Mouse (Mus musculus): Measurements from ENCODE around the gene Bcl2l10.
"Not testable (repeated sequence)": the region's sequence is repeated elsewhere in the genome, so short reads cannot be mapped to it uniquely, and the experiment has no call there.

The Bcl2l10 gene

GRCm38 (mm10) chr9:75342433-75342832, 5.1 kb upstream of the Bcl2l10 start:
- CTCF ChIA-PET, result no interaction called here

DNA sequence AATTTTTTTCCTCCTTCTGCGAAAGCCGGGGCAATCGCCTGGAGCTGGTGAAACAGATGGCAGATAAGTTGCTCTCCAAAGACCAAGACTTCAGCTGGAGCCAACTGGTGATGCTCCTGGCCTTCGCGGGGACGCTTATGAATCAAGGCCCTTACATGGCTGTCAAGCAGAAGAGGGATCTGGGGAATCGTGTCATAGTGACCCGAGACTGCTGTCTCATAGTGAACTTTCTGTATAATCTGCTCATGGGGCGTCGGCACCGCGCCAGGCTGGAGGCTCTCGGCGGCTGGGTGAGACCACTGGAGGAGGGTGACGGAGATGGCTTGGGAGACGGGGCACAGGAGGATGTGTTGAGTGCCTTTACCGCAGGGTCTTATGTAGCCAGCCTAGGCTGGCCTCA, 508 bp downstream of the Bcl2l10 start:
- CTCF ChIA-PET, result no interaction called here

DNA sequence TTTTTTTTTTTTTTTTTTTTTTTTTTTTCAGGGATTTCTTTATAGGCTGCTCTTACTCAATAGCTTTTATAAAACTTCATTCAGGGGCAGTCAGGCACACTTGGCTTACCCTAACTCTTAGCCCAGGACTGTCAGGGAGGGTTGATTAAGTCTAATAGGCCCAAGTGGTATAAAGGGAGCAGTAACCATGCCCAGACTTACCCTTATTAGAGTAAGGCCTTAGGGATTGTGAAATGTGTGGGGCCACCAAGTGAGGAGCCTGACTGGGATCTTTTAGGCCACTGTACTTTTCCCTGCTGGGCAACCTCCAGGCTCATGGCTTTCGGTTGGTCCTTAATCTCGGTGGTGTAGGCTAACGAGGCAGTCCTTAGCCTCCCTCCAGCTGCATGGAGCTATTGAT, 1.1 kb downstream of the Bcl2l10 start:
- CTCF ChIA-PET, result interaction anchor here (0.6 kb wide), 1 partner anchor 88 kb away, joined by 3 read pairs; no protein-coding TSS in a partner anchor

DNA sequence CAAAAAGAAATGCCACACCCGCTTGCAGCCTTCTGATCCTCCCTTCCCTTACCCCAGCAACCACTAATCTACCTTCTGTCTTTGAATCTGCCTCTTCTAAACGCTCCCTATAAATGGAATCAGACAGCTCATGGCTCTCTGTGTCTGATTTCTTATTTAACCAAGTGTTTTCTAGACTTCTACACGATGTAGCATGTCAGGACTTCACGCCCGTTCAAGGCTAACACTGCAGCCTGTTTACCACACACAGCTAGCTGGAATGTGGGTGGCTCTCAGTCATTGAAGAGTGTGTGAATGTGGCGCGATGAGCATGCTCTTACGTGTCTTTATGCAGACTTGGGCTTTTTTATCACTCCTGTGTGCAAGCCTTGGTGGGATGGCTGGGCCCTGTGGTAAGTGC, 5.5 kb downstream of the Bcl2l10 start:
- CTCF ChIA-PET, result interaction anchor here (0.6 kb wide), 1 partner anchor 925 kb away, joined by 4 read pairs; no protein-coding TSS in a partner anchor

GRCm38 (mm10) chr9:75355783-75356182, 8.2 kb downstream of the Bcl2l10 start:
- CTCF ChIA-PET, result no interaction called here

DNA sequence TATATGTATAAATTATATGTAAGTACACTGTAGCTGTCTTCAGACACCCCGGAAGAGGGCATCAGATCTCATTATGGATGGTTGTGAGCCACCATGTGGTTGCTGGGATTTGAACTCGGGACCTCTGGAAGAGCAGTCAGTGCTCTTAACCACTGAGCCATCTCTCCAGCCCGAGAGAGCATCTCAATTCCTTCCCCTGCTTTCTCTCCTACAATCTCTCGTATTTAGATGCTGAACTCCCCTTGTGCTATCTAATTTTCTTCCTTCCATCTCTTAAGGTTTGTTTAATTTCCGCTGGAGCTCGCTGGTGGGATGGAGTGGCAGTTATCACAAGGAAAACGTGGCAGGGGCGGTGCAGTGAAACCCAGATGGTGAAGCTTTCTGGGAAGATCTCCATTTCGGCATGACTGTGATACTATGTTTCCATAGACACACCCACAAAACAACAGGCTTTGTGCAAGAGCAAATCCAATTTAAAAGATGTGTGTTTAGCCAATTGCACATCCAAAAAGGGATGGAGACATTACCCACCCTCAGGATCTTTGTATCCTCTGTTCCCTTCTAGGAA, 9.6 kb downstream of the Bcl2l10 start:
- CTCF ChIA-PET, result no interaction called here

DNA sequence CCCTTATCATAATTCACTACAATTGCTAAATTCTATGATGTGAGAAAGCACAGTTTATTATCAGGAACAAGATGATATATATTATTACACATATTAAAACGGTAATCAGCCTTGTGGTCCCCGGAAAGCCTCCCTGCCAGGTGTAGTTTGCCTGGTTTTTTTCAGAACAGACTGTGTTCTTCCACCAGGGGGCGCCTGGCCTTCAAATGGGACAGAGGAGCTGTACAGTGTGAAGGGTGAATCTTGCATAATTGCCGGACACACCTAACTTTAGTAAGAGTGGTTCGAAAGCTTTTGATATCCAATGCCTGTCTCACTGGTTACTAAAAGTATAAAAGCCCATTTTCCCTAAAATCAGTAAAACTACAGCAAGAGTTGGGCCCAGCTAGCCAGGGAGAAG, 14.1 kb downstream of the Bcl2l10 start:
- CTCF ChIA-PET, result interaction anchor here (0.8 to 1.0 kb wide), 3 partner anchors 23 to 75 kb away, joined by 4 read pairs; no protein-coding TSS in a partner anchor

DNA sequence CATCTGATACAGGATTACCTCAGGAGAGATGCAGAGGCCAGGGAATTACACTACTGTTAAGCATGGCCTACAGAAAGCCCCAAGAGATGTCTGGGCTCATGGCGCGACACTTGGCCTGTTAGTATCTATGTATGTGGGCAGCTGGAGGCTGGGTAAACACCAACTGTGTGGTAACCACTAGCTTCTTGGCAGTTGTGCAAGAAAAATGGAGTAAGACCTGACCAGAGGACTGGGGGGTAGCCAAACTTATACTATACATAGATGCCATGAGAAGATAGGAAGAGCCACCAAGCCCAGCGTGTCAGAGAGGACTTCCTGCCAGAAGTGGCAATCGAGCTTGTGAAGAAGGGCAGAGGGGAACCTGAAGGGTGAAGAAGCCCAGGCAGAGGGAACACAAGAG, 14.6 kb downstream of the Bcl2l10 start:
- CTCF ChIA-PET, result interaction anchor here (0.8 to 1.0 kb wide), 3 partner anchors 22 to 74 kb away, joined by 4 read pairs; no protein-coding TSS in a partner anchor

DNA sequence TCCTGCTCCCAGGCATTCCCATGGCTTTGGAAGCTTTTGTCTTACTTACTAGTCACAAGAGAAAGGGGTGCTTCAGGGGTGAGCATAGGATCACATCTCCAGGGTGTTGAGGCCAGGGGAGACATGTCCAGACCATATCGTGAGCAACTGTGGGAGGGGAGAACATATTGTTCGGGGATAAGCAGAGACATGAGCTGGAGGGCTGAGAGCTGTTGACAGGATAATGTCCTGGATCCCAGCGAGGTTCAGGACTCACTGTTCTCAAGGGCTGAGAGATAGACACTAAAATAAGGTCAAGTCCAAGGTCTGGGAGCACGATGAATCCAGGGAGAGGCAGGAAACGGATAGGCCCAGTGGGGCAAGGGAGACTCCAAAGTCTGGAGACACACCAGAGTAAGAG, 15.4 kb downstream of the Bcl2l10 start:
- CTCF ChIA-PET, result interaction anchor here (0.7 kb wide), 1 partner anchor 94 kb away, joined by 12 read pairs; no protein-coding TSS in a partner anchor

DNA sequence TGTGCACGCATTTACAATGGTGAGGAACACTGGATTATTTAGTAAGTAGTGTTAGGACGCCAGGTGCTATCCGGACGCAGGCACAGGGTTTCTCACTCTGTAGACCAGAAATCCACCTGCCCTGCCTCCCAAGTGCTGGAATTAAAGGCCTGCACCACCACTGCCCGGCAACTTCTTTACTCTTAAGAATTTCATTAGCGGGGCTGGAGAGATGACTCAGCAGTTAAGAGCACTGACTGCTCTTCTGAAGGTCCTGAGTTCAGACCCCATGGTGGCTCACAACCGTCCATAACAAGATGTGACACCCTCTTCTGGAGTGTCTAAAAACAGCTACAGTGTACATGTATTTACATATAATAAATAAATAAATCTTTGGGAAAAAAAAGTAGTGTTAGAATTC, 16.1 kb downstream of the Bcl2l10 start:
- CTCF ChIA-PET, result not testable (repeated sequence)

GRCm38 (mm10) chr9:75365195-75365594, 17.6 kb downstream of the Bcl2l10 start:
- CTCF ChIA-PET, result no interaction called here

- CTCF ChIA-PET, result no interaction called here
Measured at GRCm38 (mm10) chr9:75366191-75366590, 18.6 kb downstream of the Bcl2l10 start.

DNA sequence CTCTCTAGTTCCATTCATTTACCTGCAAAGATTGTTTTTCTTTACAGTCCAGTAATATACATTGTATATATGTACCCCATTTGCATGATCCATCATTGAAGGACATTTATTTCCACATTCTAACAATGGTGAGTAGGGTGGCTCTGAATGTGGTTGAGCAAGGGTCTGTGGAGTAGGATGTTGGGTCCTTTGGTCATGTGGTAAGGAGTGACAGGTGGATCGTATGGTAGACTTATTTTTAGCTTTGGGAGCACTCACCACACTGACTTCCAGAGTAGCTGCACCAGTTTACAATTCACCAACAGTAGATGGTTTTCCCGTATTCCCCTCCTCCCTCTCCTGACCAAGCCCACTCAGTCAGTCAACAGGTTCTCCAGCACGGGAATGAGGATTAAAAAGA, 21.2 kb downstream of the Bcl2l10 start:
- CTCF ChIA-PET, result no interaction called here

DNA sequence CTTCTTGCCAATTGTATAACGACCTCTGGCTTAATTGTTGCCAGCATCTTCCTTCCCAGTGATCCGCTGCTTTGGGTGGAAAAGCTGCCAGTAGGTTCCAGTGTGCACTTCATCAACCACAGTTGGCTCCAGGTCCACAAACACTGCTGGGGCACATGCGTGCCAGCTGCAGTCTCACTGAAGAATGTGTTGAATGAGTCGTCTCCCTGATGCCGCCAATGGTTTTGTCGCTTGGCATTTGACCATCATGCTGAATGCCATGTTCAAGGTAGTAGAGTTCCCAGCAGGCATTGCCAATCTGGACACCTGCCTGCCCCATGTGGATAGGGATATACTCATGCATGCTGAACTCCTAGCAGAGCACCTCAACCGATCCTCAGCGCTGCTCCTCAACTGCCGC, 28.0 kb downstream of the Bcl2l10 start:
- CTCF ChIA-PET, result no interaction called here

DNA sequence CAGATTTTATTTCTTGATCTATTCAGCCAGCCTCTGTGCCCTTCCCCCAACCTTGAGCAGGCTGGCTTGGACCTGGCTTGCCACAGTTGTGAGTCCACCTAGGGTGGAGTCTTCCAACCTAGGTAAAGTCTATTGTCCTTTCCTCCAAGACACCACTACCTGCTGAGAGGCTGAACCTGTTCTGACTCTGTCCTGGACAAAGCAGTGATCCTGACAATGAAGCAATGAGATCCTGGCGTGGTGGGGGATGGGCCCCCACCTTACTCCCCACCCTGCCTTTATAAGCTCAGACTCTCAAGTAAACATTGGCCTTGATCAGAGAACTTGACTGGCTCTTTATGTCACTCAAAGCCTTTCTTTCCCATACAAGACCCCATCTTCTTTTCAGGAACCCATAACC, 28.9 kb downstream of the Bcl2l10 start:
- CTCF ChIA-PET, result no interaction called here

DNA sequence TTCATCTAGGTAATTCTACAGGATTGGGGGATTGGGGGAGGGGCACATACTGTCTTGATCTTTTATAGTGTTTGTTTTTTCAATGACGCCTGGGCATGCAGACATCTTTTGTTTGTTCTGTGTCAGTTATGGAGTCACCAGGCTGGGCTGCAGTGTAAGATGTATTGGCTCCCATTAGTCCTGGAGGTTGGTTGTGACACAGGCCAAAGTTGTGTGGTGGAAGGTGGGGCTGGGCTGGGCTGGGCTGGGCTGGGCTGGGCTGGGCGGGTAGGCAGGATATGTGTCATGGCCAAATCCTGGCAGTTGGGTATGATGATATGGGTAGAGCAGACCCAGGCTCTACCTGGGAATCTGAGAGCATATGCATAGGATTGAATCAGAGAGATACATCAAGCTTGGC, 31.2 kb downstream of the Bcl2l10 start:
- CTCF ChIA-PET, result no interaction called here

DNA sequence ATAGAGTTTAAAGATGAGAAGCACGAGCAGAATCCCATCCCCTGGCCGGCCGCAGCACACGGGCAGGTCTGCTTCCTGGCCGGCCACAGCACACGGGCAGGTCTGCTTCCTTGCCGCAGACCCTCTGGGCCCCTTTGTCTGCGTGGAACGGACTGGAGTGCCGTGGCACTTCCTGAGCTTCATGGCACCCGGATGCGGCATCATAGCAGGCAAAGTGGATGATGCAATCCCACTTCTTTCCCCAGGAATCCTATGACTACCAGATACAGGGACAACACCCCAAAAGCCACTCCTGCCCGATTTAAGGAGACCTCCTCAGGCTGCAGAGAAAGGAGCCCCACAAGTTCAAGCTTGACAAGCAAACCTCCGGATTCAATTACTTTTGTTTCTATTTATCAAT, 35.3 kb downstream of the Bcl2l10 start:
- CTCF ChIA-PET, result no interaction called here

GRCm38 (mm10) chr9:75383785-75384184, 36.2 kb downstream of the Bcl2l10 start:
- CTCF ChIA-PET, result interaction anchor here (1.2 kb wide), 1 partner anchor 22 kb away, joined by 4 read pairs; no protein-coding TSS in a partner anchor

DNA sequence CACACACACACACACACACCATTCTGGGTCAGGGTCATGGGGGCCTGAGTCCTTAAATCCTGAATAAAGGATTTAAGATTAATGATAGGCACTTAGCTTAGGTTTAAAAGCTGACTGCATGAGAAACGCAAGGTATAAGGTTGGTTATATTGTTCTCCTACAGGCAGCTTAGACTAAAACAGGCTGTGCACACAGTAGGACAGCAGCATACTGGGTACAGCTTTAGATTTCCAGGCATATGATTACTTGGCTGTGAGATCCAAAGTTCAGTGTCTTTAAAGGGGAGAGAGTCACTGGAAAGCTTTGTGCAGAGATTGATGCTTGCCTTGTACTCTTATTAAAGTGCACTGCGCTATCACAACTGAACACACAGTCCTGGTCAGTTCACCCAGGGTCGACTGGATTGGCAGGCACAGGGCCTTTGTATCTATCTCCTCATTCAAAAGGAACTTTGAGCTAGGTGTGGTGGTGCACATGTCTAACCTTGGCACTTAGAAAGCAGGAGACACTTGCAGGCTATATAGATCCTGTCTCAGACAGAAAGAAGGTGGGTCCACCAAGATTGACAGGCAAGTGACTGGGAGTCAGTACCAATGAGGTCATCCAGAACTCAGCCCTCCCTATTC, 36.9 kb downstream of the Bcl2l10 start:
- CTCF ChIA-PET, result interaction anchor here (1.2 kb wide), 1 partner anchor 22 kb away, joined by 4 read pairs; no protein-coding TSS in a partner anchor

- CTCF ChIA-PET, result interaction anchor here (0.8 to 1.2 kb wide), 2 partner anchors 18 to 23 kb away, joined by 3 to 4 read pairs; no protein-coding TSS in a partner anchor
Measured at GRCm38 (mm10) chr9:75385218-75385974, 37.8 kb downstream of the Bcl2l10 start.

DNA sequence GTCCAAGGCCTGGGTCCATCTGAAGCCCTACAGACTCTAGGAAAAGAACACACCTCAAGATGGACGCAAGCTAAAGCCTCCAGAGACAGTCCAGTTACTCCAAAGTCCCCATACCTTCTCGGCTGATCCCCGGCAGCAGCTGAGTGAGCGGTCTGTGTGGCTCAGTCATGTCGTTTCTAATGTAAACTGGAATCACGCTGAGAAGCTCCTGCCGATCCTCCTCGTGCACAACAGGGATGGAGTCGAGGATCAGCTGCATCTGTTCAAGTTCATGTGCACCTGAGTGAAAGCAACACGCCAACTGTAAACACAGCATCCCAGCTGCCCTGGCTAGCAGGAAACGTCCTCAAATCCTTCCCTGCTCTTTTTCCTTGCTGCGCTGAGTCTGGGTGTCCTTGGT, 45.7 kb downstream of the Bcl2l10 start:
- CTCF ChIA-PET, result no interaction called here

GRCm38 (mm10) chr9:75395971-75396370, 48.4 kb downstream of the Bcl2l10 start:
- CTCF ChIA-PET, result no interaction called here

DNA sequence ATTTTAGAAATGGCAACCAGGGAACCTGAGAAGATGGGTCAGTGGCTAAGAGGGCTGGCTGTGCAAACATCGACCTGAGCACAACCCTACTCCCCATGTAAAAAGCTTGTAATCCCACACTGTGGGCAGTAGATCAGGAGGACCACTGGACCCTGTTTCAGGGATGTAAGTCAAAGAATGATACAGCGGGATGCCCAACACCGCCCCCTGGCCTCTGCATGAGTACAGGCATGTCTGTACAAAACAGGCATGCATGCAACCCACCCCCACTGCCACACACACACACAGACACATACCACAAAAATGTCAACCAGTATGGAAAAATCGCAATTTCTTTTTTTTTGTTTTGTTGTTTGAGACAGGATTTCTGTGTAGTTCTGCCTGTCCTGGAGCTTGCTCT, 51.5 kb downstream of the Bcl2l10 start:
- CTCF ChIA-PET, result interaction anchor here (0.8 kb wide), 1 partner anchor 28 kb away, joined by 4 read pairs; no protein-coding TSS in a partner anchor

All from spleen, embryonic (tissue).